Mouse (Mus musculus): ENCODE data around the gene Rasip1.

DNA sequence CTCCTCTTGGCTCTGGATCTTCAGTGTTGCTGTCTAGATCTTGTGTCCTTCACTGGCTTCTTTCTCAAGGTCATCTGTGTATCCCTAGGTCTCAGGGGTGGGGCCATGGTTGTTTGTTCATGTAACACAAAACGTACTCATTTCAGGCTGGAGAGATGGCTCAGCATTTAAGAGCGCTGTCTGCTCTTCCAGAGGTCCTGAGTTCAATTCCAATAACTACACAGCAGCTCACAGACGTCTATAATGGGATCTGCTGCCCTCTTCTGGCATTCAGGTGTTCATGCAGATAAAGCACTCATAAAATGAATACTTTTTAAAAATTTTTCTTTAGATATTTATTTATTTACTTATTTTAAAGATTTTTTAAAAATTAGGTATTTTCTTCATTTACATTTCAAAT is 36.4 kb upstream of the Rasip1 start:
- TF ChIP-seq CTCF (IDR thresholded peaks at IDR 0.05; ENCODE audit: low read depth, low read length), result no peak
- no peak for TF ChIP-seq POLR2A (IDR thresholded peaks at IDR 0.05; ENCODE audit: insufficient read depth, low read length)
- no peak for TF ChIP-seq EP300 (IDR thresholded peaks at IDR 0.05; ENCODE audit: insufficient read depth, low read depth, low read length)

Measured in ES-Bruce4 (cell line).